Mouse (Mus musculus) hindbrain, embryonic 14.5 days (tissue): ENCODE results near the gene Fubp1. TPM values are rescaled to one million over a fixed set of nuclear protein-coding genes. Genes with fewer than 3 reads are reported as not detected.

Experiments
- ATAC-seq: fragments of 200-750 bp; cut with Nextera tagmentation; 2 replicates; pipeline ENCODE4 v1.8.0; 2017; ENCODE audit warnings: moderate number of reproducible peaks, mild to moderate bottlenecking, moderate TSS enrichment, moderate library complexity; ENCODE audit not compliant: low FRiP score
- DNase-seq: peaks from one replicate; pipeline ENCODE4 v3.0.0-alpha.2; 2015; ENCODE audit warnings: low spot score
- H3K27ac ChIP-seq: fragments of 300-500 bp; sonication (generic); 2 replicates; pipeline ENCODE4 v1.5.1; 2014; ENCODE audit warnings: mild to moderate bottlenecking, moderate library complexity
- H3K27me3 ChIP-seq: fragments of 300-500 bp; sonication (generic); 2 replicates; pipeline ENCODE4 v1.6.1; 2014; ENCODE audit warnings: mild to moderate bottlenecking, low read length, mixed read lengths; ENCODE audit not compliant: control insufficient read depth, insufficient read depth
- H3K36me3 ChIP-seq: fragments of 300-500 bp; sonication (generic); replicated peaks from 2 replicates; pipeline ENCODE4 v1.6.1; 2014; ENCODE audit not compliant: control insufficient read depth, insufficient read depth
- H3K4me1 ChIP-seq: fragments of 300-500 bp; sonication (generic); replicated peaks from 2 replicates; pipeline ENCODE4 v1.6.1; 2014; ENCODE audit warnings: antibody characterized with exemption, low read length, mixed read lengths; ENCODE audit not compliant: control insufficient read depth, insufficient read depth
- H3K4me2 ChIP-seq: fragments of 300-500 bp; sonication (generic); replicated peaks from 2 replicates; pipeline ENCODE4 v1.6.1; 2014; ENCODE audit warnings: mild to moderate bottlenecking, moderate library complexity
- H3K4me3 ChIP-seq: fragments of 300-500 bp; sonication (generic); replicated peaks from 2 replicates; pipeline ENCODE4 v1.5.1; 2014; ENCODE audit warnings: mild to moderate bottlenecking, low read length
- H3K9ac ChIP-seq: fragments of 300-500 bp; sonication (generic); 2 replicates; pipeline ENCODE4 v1.6.1; 2014
- H3K9me3 ChIP-seq: fragments of 300-500 bp; sonication (generic); 2 replicates; pipeline ENCODE4 v1.6.1; 2016; ENCODE audit warnings: low read length; ENCODE audit not compliant: control insufficient read depth
- whole genome bisulfite sequencing: fragments of 180-500 bp; shearing (Covaris S2); extraction: QIAGEN DNeasy Blood & Tissue Kit; methylation state at CpG from one replicate; pipeline ENCODE4 v1.1.7; 2014; 5-methylcytosine and 5-hydroxymethylcytosine counted together
- polyA plus RNA-seq: library from polyadenylated mRNA; unstranded; fragments of >200 nt; fragmentation: Nextera tagmentation; extraction: Ambion mirVana; gene quantifications from 2 replicates; pipeline ENCODE4 v1.2.1, GENCODE M21; 2014

Gene Fubp1
- polyA plus RNA-seq, 1 experiment from 2014 or later: 208 TPM

DNA sequence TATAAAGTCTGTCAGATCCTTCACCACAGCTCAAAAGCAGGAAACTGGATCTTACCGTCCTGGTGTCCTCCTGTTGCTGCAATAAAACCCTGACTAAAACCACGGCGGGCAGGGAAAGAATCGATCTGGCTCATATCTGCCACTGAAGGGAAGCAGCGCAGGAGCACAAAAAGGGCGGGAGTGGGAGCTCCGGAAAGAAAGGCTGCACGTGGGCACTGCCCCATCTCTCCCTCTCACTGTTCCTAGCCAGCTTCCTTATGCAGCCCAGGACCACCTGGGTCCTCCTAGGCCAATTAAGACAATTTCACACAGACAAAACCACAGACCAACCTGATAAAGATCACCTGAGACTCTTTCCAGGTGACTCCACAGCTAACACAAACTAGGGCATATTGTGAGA is 51.2 kb downstream of the Fubp1 start:
- no peak overlapping the region for H3K27ac ChIP-seq
- no peak overlapping the region for H3K9ac ChIP-seq
- no peak for DNase-seq
- ATAC-seq: no peak
- 55% methylated on average over 8 of the region's 8 CpGs for WGBS
- no peaks in the 10 kb centered on the region for H3K36me3 ChIP-seq
- no peak overlapping the region for H3K4me2 ChIP-seq
- H3K4me1 ChIP-seq: peaks cover 7% of the 10 kb centered on the region; the same call in 1 of the 2 replicates
- H3K9me3 ChIP-seq: no peaks in the 10 kb centered on the region
- no peak overlapping the region for H3K4me3 ChIP-seq
- H3K27me3 ChIP-seq: peaks cover 26% of the 10 kb centered on the region

DNA sequence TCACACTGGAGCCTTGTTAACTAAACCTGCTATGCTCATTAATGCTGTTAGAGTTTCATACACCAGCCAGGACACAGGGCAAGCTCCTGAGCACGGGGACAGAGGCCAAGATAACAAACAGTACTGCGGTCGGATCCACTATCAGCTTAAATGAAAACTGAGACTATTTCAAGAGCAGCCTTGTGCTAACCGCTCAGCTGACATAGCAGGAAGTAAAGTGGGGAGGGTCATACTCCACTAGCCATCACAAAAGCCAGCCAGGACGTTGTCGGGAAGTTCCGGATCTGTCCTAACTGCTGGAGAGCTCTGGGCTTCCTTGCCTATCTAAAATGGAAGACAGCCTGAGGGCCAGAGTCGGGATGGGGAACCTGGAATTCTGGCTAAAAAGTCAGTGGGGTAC is 51.7 kb downstream of the Fubp1 start:
- no peak overlapping the region for H3K27ac ChIP-seq
- H3K4me1 ChIP-seq: peaks cover 7% of the 10 kb centered on the region; the same call in 1 of the 2 replicates
- peaks cover 29% of the 10 kb centered on the region for H3K27me3 ChIP-seq
- H3K4me2 ChIP-seq: no peak overlapping the region
- H3K4me3 ChIP-seq: no peak overlapping the region
- DNase-seq (no peak), ATAC-seq (no peak)
- WGBS: 25% methylated on average over 8 of the region's 8 CpGs
- no peaks in the 10 kb centered on the region for H3K36me3 ChIP-seq
- no peaks in the 10 kb centered on the region for H3K9me3 ChIP-seq
- no peak overlapping the region for H3K9ac ChIP-seq

DNA sequence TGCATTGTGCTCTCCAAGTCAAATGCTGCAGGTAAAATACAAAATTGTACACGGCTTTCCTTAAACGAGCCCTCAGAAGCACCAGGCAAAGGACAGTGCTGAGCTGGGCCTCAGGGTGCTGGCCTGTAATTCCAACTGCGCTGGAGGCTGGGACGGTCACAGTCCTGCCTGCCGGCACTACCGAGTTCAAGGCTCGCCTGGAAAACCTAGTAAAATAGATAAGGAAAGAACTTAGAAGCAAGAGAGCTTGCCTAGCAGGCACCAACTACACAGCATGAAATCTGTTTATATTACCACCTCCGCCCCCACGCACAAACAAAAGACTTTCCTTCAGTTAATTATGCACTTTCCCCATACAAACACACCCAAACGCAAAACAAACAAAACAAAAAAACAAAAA is 54.2 kb downstream of the Fubp1 start:
- no peak overlapping the region for H3K27ac ChIP-seq
- DNase-seq (no peak), ATAC-seq (no peak)
- no peak overlapping the region for H3K4me2 ChIP-seq
- no peak overlapping the region for H3K4me3 ChIP-seq
- no peaks in the 10 kb centered on the region for H3K9me3 ChIP-seq
- H3K9ac ChIP-seq: no peak overlapping the region
- H3K36me3 ChIP-seq: no peaks in the 10 kb centered on the region
- 40% methylated on average over 10 of the region's 10 CpGs for WGBS
- H3K4me1 ChIP-seq: peaks cover 7% of the 10 kb centered on the region; the same call in 1 of the 2 replicates
- peaks cover 29% of the 10 kb centered on the region for H3K27me3 ChIP-seq

DNA sequence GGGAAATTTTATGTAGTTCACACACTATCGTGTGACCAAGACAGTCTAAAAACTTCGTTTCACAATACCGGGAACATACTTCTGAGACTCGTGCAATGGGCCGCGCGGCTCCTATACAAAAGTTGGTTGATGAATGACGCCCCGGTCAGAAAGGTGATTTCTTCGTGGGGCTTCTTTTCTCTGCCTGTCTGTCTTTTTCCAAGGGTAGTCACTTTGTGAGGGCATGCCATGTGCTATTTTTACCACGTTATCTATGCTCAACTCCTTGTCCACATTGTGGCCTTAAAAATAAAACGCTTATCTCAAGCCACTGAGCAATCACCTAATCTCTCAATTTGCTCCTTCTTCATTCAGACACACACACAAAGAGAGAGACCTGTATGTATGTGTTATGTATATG is 54.6 kb downstream of the Fubp1 start:
- Histone ChIP-seq H3K4me1 (peaks cover 7% of the 10 kb centered on the region; the same call in 1 of the 2 replicates), H3K36me3 (no peaks in the 10 kb centered on the region), H3K9ac (peak overlapping the region; percentile 67; the same call in 1 of the 2 replicates), H3K4me3 (peak overlapping the region; percentile 51), H3K4me2 (peak overlapping the region; percentile 100), H3K27me3 (peaks cover 29% of the 10 kb centered on the region), H3K9me3 (no peaks in the 10 kb centered on the region), H3K27ac (no peak overlapping the region)
- no peak for DNase-seq
- ATAC-seq: no peak
- 15% methylated on average over 12 of the region's 12 CpGs for WGBS

DNA sequence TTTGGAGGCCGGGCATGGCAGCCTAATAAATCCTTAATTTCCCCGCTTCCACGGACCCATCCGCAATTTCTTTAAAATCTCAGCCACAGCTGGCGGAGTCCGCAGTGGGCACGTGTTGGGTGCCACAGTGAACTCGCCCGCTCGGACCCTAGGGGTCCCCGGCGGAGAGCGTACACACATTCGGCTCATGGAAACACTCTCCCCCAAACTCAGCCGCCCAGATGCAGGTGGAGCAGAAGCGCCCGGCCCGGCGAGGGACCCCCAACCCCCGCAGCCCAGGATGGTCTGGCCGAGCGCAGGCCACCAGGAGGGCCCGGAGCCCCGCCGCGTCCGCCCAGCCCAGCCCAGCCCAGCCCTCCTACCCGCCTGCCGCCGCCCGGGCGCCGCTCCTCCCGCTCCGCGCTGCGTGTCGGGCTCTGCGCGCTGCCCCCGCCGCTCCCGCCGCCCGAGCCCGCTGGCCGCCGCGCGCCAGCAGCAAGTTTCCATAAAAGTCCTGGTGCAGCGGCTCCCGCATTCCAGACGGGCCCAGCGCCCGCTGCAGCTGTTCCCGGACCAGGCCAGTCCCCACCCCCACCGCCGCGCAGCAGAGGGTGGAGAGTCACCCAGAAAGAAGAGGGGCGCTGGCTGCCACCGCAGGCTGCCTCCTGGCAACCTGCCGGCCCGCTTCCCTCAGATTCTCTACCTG is 55.3 kb downstream of the Fubp1 start:
- Histone ChIP-seq H3K27ac (no peak overlapping the region), H3K4me1 (peaks cover 7% of the 10 kb centered on the region; the same call in 1 of the 2 replicates), H3K4me3 (peak overlapping the region; percentile 51), H3K4me2 (peak overlapping the region; percentile 100), H3K27me3 (peaks cover 29% of the 10 kb centered on the region), H3K9me3 (no peaks in the 10 kb centered on the region), H3K9ac (peak overlapping the region; percentile 67), H3K36me3 (no peaks in the 10 kb centered on the region)
- WGBS: under 1% methylated on average over 59 of the region's 63 CpGs
- ATAC-seq (peak; percentile 68), DNase-seq (peak; percentile 47)

DNA sequence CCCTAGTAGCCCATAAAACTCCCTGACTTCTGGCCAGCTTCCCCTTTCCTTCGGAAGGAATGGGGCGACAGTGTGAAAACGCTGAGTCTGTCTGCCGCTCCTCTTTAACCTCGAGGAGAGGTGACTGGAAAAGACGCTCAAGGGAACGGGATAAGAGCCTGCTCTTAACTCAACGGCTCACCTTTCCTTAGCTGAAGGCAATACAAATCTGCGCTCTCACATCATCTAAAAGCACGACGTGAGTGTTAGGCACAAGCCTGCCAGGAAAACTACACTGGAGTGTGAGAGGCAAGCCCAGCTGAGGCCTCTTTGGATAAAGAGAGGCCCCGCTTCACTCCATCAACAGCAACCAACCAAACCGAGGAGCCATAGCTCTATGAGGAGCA is 55.8 kb downstream of the Fubp1 start, which contains the start of gene Nexn:
TSS of gene Nexn (minus strand) at position 315 of the 386 bp plus-strand sequence.
- ATAC-seq: no peak; the same call in 1 of the 2 replicates
- Histone ChIP-seq H3K4me2 (peak within 1 kb of the TSS; percentile 100), H3K4me1 (peaks cover 7% of the 10 kb centered on the region; the same call in 1 of the 2 replicates), H3K27me3 (peaks cover 29% of the 10 kb centered on the region), H3K27ac (no peak within 1 kb of the TSS), H3K9ac (peak within 1 kb of the TSS; percentile 67), H3K9me3 (no peaks in the 10 kb centered on the region), H3K36me3 (no peaks in the 10 kb centered on the region), H3K4me3 (peak within 1 kb of the TSS; percentile 51)
- no peak for DNase-seq
- WGBS: 3% methylated on average over 13 of the region's 13 CpGs

DNA sequence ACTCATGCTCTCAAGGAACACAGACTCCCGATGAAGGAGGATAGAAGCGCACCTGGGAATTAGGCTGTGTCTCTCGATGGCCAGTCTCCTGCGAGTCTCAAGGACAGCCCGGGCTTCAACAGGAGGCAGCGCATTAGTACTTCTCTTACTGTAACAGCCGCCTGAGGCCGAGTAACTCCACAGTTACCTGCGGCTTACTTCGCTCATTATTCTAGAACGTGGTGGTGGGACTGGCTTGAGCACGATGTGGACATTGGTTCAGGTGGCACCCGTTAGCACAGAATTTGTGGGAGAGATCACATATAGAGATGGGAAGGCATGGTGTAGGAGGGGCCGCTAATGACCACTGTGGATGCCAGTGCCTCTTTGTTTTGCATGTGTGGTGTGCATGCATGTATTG is 57.9 kb downstream of the Fubp1 start:
- Histone ChIP-seq H3K9me3 (no peaks in the 10 kb centered on the region), H3K4me3 (no peak overlapping the region), H3K36me3 (peaks cover 11% of the 10 kb centered on the region; the same call in 1 of the 2 replicates), H3K4me1 (peaks cover 7% of the 10 kb centered on the region; the same call in 1 of the 2 replicates), H3K9ac (no peak overlapping the region), H3K27ac (no peak overlapping the region), H3K4me2 (no peak overlapping the region), H3K27me3 (peaks cover 29% of the 10 kb centered on the region)
- ATAC-seq (no peak), DNase-seq (no peak)
- WGBS: 89% methylated on average over 14 of the region's 14 CpGs

DNA sequence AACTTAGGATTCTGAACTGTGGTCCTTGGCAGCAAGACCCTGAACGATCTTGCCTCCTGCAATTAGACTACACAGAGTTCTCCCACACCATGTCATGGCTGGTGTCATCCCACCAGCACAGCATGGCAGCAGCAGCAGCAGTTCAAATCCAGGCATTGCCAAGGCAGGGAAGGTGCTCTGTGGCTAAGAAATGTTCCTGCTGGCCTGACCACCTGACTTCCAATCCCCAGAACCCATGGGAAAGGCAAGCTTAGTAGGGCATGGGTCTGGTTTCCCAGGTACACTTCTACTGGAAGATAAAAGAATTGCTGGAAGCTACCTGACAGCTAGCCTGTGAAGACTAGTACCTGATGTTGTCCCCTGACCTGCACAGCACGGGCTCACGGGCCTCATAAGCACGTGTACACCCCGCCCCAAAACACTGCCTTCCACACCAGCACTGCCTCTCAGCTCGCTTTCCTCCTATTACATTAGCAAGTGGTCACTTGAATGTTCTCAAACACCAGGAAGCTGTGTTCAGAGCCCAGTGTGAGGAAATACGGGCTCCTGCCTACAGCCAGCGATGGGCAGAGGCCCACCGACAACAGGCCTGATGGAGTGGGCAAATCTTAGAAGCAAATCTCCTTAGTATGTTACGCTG is 61.0 kb downstream of the Fubp1 start:
- peaks cover 6% of the 10 kb centered on the region; the same call in 1 of the 2 replicates for H3K27me3 ChIP-seq
- H3K4me2 ChIP-seq: no peak overlapping the region
- no peak for DNase-seq
- 92% methylated on average over 10 of the region's 10 CpGs for WGBS
- H3K27ac ChIP-seq: no peak overlapping the region
- H3K36me3 ChIP-seq: peaks cover 26% of the 10 kb centered on the region
- H3K4me3 ChIP-seq: no peak overlapping the region
- no peak for ATAC-seq
- no peaks in the 10 kb centered on the region for H3K9me3 ChIP-seq
- H3K4me1 ChIP-seq: no peaks in the 10 kb centered on the region
- H3K9ac ChIP-seq: no peak overlapping the region

DNA sequence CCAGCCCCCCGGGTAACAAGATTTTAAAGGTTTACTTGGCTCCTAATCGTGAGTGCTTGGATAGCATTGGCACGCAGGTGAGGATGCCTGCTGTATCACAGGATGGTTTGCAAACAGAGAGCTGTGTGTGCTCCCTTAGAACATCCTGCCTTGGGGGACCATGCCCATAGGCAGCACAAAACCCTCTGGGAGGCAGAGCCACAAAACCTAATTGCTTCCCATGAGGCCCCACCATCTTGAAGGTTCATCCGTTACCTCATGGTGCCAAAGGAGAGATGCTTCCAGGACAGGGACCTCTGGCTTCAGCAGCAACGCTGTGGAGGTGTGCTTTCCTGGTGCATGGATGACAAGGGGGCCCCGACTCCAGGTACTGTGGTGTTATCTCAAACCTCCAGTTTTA is 61.7 kb downstream of the Fubp1 start:
- WGBS: 91% methylated on average over 6 of the region's 6 CpGs
- DNase-seq (no peak), ATAC-seq (no peak)
- peaks cover 33% of the 10 kb centered on the region for H3K36me3 ChIP-seq
- H3K4me1 ChIP-seq: no peaks in the 10 kb centered on the region
- H3K9me3 ChIP-seq: no peaks in the 10 kb centered on the region
- no peak overlapping the region for H3K4me2 ChIP-seq
- no peaks in the 10 kb centered on the region for H3K27me3 ChIP-seq
- no peak overlapping the region for H3K27ac ChIP-seq
- H3K9ac ChIP-seq: no peak overlapping the region
- no peak overlapping the region for H3K4me3 ChIP-seq
